Mouse (Mus musculus) cerebellum, adult (tissue): ENCODE data around the gene Oprm1.

ENCODE experiments used
- ATAC-seq: cut with Nextera tagmentation; 2 replicates; pipeline ENCODE4 v1.9.2; 2017; ENCODE audit warnings: mild to moderate bottlenecking, moderate library complexity, mixed read lengths; ENCODE audit not compliant: insufficient number of reproducible peaks, low FRiP score, low TSS enrichment

Oprm1 gene

GRCm38 (mm10) chr10:7033459-7033858 lies 275.2 kb downstream of the Oprm1 start:
- no peak for ATAC-seq

GRCm38 (mm10) chr10:7035547-7035946 lies 277.2 kb downstream of the Oprm1 start:
- no peak for ATAC-seq

GRCm38 (mm10) chr10:7037194-7037593 lies 278.9 kb downstream of the Oprm1 start:
- ATAC-seq, result no peak

- no peak for ATAC-seq
These were observed 282.7 kb downstream of the Oprm1 start for GRCm38 (mm10) chr10:7041032-7041431.

GRCm38 (mm10) chr10:7043896-7044295 lies 285.6 kb downstream of the Oprm1 start:
- ATAC-seq, result no peak

GRCm38 (mm10) chr10:7047288-7047918 lies 289.1 kb downstream of the Oprm1 start:
- no peak for ATAC-seq

GRCm38 (mm10) chr10:7047919-7048291 lies 289.6 kb downstream of the Oprm1 start:
- ATAC-seq, result no peak

GRCm38 (mm10) chr10:7049901-7050300 lies 291.6 kb downstream of the Oprm1 start:
- no peak for ATAC-seq

- ATAC-seq, result no peak
These were observed 294.2 kb downstream of the Oprm1 start, which contains the start of gene Ipcef1 for GRCm38 (mm10) chr10:7052315-7053017. Ipcef1 (minus strand) TSS chr10:7052478.

GRCm38 (mm10) chr10:7054560-7055205 lies 296.4 kb downstream of the Oprm1 start:
- no peak for ATAC-seq

GRCm38 (mm10) chr10:7057546-7057945 lies 299.2 kb downstream of the Oprm1 start:
- ATAC-seq, result no peak

GRCm38 (mm10) chr10:7060326-7060725 lies 302.0 kb downstream of the Oprm1 start:
- ATAC-seq, result no peak

GRCm38 (mm10) chr10:7062993-7063392 lies 304.7 kb downstream of the Oprm1 start:
- no peak for ATAC-seq

GRCm38 (mm10) chr10:7063752-7064457 lies 305.6 kb downstream of the Oprm1 start:
- no peak for ATAC-seq

GRCm38 (mm10) chr10:7068608-7069007 lies 310.3 kb downstream of the Oprm1 start:
- ATAC-seq, result no peak

- no peak for ATAC-seq
These were observed 310.8 kb downstream of the Oprm1 start for GRCm38 (mm10) chr10:7069090-7069489.

- ATAC-seq, result no peak
These were observed 312.0 kb downstream of the Oprm1 start for GRCm38 (mm10) chr10:7070100-7070835.

- ATAC-seq, result no peak
These were observed 312.6 kb downstream of the Oprm1 start for GRCm38 (mm10) chr10:7070924-7071323.

GRCm38 (mm10) chr10:7074231-7074630 lies 315.9 kb downstream of the Oprm1 start:
- no peak for ATAC-seq

- ATAC-seq, result no peak
These were observed 317.4 kb downstream of the Oprm1 start for GRCm38 (mm10) chr10:7075661-7076060.
